Mouse (Mus musculus) small intestine, adult 2 months (tissue): ENCODE results near the gene Slc16a1.

Source experiments
- CTCF ChIP-seq: fragments of 200-500 bp; IDR thresholded peaks from 2 replicates; pipeline ENCODE4 v1.5.1; 2012; ENCODE audit warnings: low read depth, mild to moderate bottlenecking, control low read depth, inconsistent platforms, low read length, moderate library complexity, mixed read lengths; ENCODE audit not compliant: insufficient replicate concordance, insufficient read length; ENCODE audit errors: extremely low read depth
- POLR2A ChIP-seq: fragments of 200-500 bp; IDR thresholded peaks from 2 replicates; pipeline ENCODE4 v1.6.1; 2012; ENCODE audit warnings: low read depth, mild to moderate bottlenecking, control low read depth, inconsistent platforms, low read length, moderate library complexity

DNA sequence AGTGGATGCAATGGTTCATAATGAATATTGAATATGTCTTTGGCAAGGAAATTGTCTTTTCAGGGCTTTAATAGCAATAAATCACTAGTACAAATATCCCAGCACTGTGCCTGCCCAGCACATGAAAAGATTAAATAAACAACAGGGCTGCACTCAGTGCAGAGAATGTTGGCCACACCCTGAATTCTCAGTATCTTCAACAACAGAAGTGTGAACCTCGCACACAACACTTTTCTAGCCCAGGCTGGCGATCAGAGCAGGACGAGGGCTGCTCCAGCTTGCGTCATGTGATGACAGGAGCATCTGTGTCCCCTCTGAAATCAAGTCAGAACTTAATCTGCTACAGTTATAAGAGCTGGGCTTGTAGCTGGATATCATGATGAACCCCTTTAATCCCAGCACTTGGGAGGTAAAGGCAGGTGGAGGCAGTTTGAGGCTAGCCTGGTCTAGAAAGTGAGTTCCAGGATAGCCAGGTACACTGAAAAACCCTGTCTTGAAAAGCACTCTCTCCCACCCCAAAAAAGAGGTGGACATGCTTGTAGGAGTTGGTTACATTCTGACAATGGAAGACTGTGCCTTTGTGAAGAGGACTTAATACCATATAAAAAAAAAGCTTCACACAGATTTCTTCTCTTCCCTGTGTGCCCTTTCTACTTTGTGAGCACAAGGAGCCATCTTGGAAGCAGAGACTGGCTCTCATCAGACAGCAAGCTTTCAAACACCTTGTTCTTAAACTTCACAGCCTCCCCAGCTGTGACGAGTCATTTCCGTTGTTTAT lies 27.8 kb upstream of the Slc16a1 start:
- TF ChIP-seq CTCF (no peak), POLR2A (no peak)
